Mouse (Mus musculus): Measurements from ENCODE around the gene Pde7b.

DNA sequence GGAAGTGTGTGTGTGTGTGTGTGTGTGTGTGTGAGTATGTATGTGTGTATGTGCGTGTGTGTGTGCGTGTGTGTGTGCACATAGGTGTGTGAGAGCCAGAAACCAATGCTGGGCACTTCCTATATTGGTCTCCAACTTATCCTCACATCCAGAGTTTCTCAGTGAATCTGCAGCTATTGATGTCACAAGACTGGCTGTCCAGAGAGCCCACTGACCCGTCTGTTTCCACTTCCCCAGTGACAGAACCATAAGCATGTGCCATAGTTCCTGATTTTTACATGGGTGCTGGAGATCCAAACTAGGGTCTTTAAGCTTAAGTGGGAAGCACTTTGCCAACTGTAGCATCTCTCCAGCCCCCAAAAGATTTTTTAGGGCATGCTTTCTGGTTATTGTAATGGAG, 71.6 kb downstream of the Pde7b start:
- TF ChIP-seq CTCF (conservative IDR thresholded peaks at IDR 0.05 in 1 of 2, IDR thresholded peaks at IDR 0.05 in 1 of 2; ENCODE audit: low read depth in 2 of 2, low read length in 2 of 2) (no peak), SMC3 (IDR thresholded peaks at IDR 0.05; ENCODE audit: low read depth, low read length) (no peak), RCOR1 (conservative IDR thresholded peaks at IDR 0.05; ENCODE audit: low read depth, low read length) (no peak), NELFE (IDR thresholded peaks at IDR 0.05; ENCODE audit: low read depth, low read length) (no peak), POLR2A (IDR thresholded peaks at IDR 0.05; ENCODE audit: low read depth, low read length) (no peak)

Data from CH12.LX (cell line).